Mouse (Mus musculus) hindbrain, embryonic 14.5 days (tissue): ENCODE results near the gene Slco1a1. TPM values are rescaled to one million over a fixed set of nuclear protein-coding genes. Genes with fewer than 3 reads are reported as not detected.
"Not testable (repeated sequence)": the region's sequence is repeated elsewhere in the genome, so short reads cannot be mapped to it uniquely, and the experiment has no call there.

Source experiments
- ATAC-seq: fragments of 200-750 bp; cut with Nextera tagmentation; 2 replicates; pipeline ENCODE4 v1.8.0; 2017; ENCODE audit warnings: moderate number of reproducible peaks, mild to moderate bottlenecking, moderate TSS enrichment, moderate library complexity; ENCODE audit not compliant: low FRiP score
- DNase-seq: peaks from one replicate; pipeline ENCODE4 v3.0.0-alpha.2; 2015; ENCODE audit warnings: low spot score
- H3K27ac ChIP-seq: fragments of 300-500 bp; sonication (generic); 2 replicates; pipeline ENCODE4 v1.5.1; 2014; ENCODE audit warnings: mild to moderate bottlenecking, moderate library complexity
- H3K27me3 ChIP-seq: fragments of 300-500 bp; sonication (generic); 2 replicates; pipeline ENCODE4 v1.6.1; 2014; ENCODE audit warnings: mild to moderate bottlenecking, low read length, mixed read lengths; ENCODE audit not compliant: control insufficient read depth, insufficient read depth
- H3K36me3 ChIP-seq: fragments of 300-500 bp; sonication (generic); replicated peaks from 2 replicates; pipeline ENCODE4 v1.6.1; 2014; ENCODE audit not compliant: control insufficient read depth, insufficient read depth
- H3K4me1 ChIP-seq: fragments of 300-500 bp; sonication (generic); replicated peaks from 2 replicates; pipeline ENCODE4 v1.6.1; 2014; ENCODE audit warnings: antibody characterized with exemption, low read length, mixed read lengths; ENCODE audit not compliant: control insufficient read depth, insufficient read depth
- H3K4me2 ChIP-seq: fragments of 300-500 bp; sonication (generic); replicated peaks from 2 replicates; pipeline ENCODE4 v1.6.1; 2014; ENCODE audit warnings: mild to moderate bottlenecking, moderate library complexity
- H3K4me3 ChIP-seq: fragments of 300-500 bp; sonication (generic); replicated peaks from 2 replicates; pipeline ENCODE4 v1.5.1; 2014; ENCODE audit warnings: mild to moderate bottlenecking, low read length
- H3K9ac ChIP-seq: fragments of 300-500 bp; sonication (generic); 2 replicates; pipeline ENCODE4 v1.6.1; 2014
- H3K9me3 ChIP-seq: fragments of 300-500 bp; sonication (generic); 2 replicates; pipeline ENCODE4 v1.6.1; 2016; ENCODE audit warnings: low read length; ENCODE audit not compliant: control insufficient read depth
- WGBS: fragments of 180-500 bp; shearing (Covaris S2); extraction: QIAGEN DNeasy Blood & Tissue Kit; methylation state at CpG from one replicate; pipeline ENCODE4 v1.1.7; 2014; 5-methylcytosine and 5-hydroxymethylcytosine counted together
- polyA plus RNA-seq: library from polyadenylated mRNA; unstranded; fragments of >200 nt; fragmentation: Nextera tagmentation; extraction: Ambion mirVana; gene quantifications from 2 replicates; pipeline ENCODE4 v1.2.1, GENCODE M21; 2014

The Slco1a1 gene
- polyA plus RNA-seq, 1 experiment from 2014 or later: not detected

GRCm38 (mm10) chr6:141882581-141882980 is 64.2 kb downstream of the Slco1a1 start:
- no peak overlapping the region for H3K4me2 ChIP-seq
- no peak overlapping the region for H3K27ac ChIP-seq
- no peaks in the 10 kb centered on the region for H3K9me3 ChIP-seq
- H3K4me3 ChIP-seq: no peak overlapping the region
- no peaks in the 10 kb centered on the region for H3K4me1 ChIP-seq
- DNase-seq (no peak), ATAC-seq (no peak)
- H3K9ac ChIP-seq: no peak overlapping the region
- WGBS: 58% methylated on average over 1 of the region's 1 CpGs
- H3K36me3 ChIP-seq: no peaks in the 10 kb centered on the region
- no peaks in the 10 kb centered on the region for H3K27me3 ChIP-seq

- H3K4me3 ChIP-seq, DNase-seq, H3K4me2 ChIP-seq, H3K36me3 ChIP-seq, H3K9ac ChIP-seq, H3K9me3 ChIP-seq, H3K4me1 ChIP-seq, H3K27ac ChIP-seq, H3K27me3 ChIP-seq, ATAC-seq: not testable (repeated sequence)
- 75% methylated on average over 4 of the region's 4 CpGs for WGBS
Observed at GRCm38 (mm10) chr6:141875742-141876141, 71.0 kb downstream of the Slco1a1 start.

- 90% methylated on average over 2 of the region's 2 CpGs for WGBS
- ATAC-seq (no peak), DNase-seq (no peak)
- Histone ChIP-seq H3K4me3 (no peak overlapping the region), H3K9ac (no peak overlapping the region), H3K36me3 (no peaks in the 10 kb centered on the region), H3K27ac (no peak overlapping the region), H3K4me1 (no peaks in the 10 kb centered on the region), H3K9me3 (no peaks in the 10 kb centered on the region), H3K27me3 (no peaks in the 10 kb centered on the region), H3K4me2 (no peak overlapping the region)
Observed at GRCm38 (mm10) chr6:141871711-141872110, 75.1 kb downstream of the Slco1a1 start.

GRCm38 (mm10) chr6:141868735-141869134 is 78.0 kb downstream of the Slco1a1 start:
- 84% methylated on average over 5 of the region's 5 CpGs for WGBS
- no peak for DNase-seq
- no peak overlapping the region for H3K27ac ChIP-seq

GRCm38 (mm10) chr6:141866026-141866425 is 80.7 kb downstream of the Slco1a1 start:
- no peak overlapping the region for H3K9ac ChIP-seq
- H3K27me3 ChIP-seq: no peaks in the 10 kb centered on the region
- no peak overlapping the region for H3K27ac ChIP-seq
- no peaks in the 10 kb centered on the region for H3K36me3 ChIP-seq
- DNase-seq (no peak), ATAC-seq (no peak)
- WGBS: 89% methylated on average over 5 of the region's 5 CpGs
- H3K4me2 ChIP-seq: no peak overlapping the region
- no peaks in the 10 kb centered on the region for H3K4me1 ChIP-seq
- H3K4me3 ChIP-seq: no peak overlapping the region
- no peaks in the 10 kb centered on the region for H3K9me3 ChIP-seq

More at GRCm38 (mm10) chr6:141868735-141869134, 78.0 kb downstream of the Slco1a1 start:
- Histone ChIP-seq H3K4me1 (no peaks in the 10 kb centered on the region), H3K36me3 (no peaks in the 10 kb centered on the region), H3K9ac (no peak overlapping the region), H3K4me2 (no peak overlapping the region), H3K27me3 (no peaks in the 10 kb centered on the region), H3K4me3 (no peak overlapping the region), H3K9me3 (no peaks in the 10 kb centered on the region)
- no peak for ATAC-seq

- DNase-seq (no peak), ATAC-seq (no peak)
- H3K9me3 ChIP-seq: no peaks in the 10 kb centered on the region
- no peak overlapping the region for H3K4me3 ChIP-seq
- no peaks in the 10 kb centered on the region for H3K4me1 ChIP-seq
- H3K4me2 ChIP-seq: no peak overlapping the region
- WGBS: 91% methylated on average over 8 of the region's 8 CpGs
- no peak overlapping the region for H3K9ac ChIP-seq
- H3K36me3 ChIP-seq: no peaks in the 10 kb centered on the region
- no peak overlapping the region for H3K27ac ChIP-seq
- no peaks in the 10 kb centered on the region for H3K27me3 ChIP-seq
Observed at GRCm38 (mm10) chr6:141857735-141858531, 88.8 kb downstream of the Slco1a1 start.

Other genes starting within 250 kb of the Slco1a1 start
- gene Gm5724, start 173.2 kb downstream of the Slco1a1 start, polyA plus RNA-seq: not detected in 2 replicates
- gene Slco1a4, start 90.8 kb downstream of the Slco1a1 start, polyA plus RNA-seq: 4.8 and 7.1 TPM in 2 replicates
- gene Gm6614, start 64.5 kb upstream of the Slco1a1 start, polyA plus RNA-seq: not detected in 2 replicates